Mouse (Mus musculus): ENCODE data around the gene Rad51b.

Rad51b gene

GRCm38 (mm10) chr12:79436892-79437291 lies 139.8 kb downstream of the Rad51b start:
- DNase-seq (ENCODE audit: low read depth): no peak

GRCm38 (mm10) chr12:79437572-79437971 lies 140.5 kb downstream of the Rad51b start:
- DNase-seq (ENCODE audit: low read depth): no peak

GRCm38 (mm10) chr12:79439961-79440360 lies 142.9 kb downstream of the Rad51b start:
- DNase-seq (ENCODE audit: low read depth): no peak

GRCm38 (mm10) chr12:79441210-79442005 lies 144.3 kb downstream of the Rad51b start:
- no peak for DNase-seq (ENCODE audit: low read depth)

- no peak for DNase-seq (ENCODE audit: low read depth)
Measured at GRCm38 (mm10) chr12:79442126-79442525, 145.0 kb downstream of the Rad51b start.

- DNase-seq (ENCODE audit: low read depth): no peak
Measured at GRCm38 (mm10) chr12:79442836-79443390, 145.8 kb downstream of the Rad51b start.

GRCm38 (mm10) chr12:79444646-79445045 lies 147.6 kb downstream of the Rad51b start:
- DNase-seq (ENCODE audit: low read depth): no peak

GRCm38 (mm10) chr12:79447039-79447438 lies 150.0 kb downstream of the Rad51b start:
- no peak for DNase-seq (ENCODE audit: low read depth)

GRCm38 (mm10) chr12:79449817-79450411 lies 152.8 kb downstream of the Rad51b start:
- no peak for DNase-seq (ENCODE audit: low read depth)

GRCm38 (mm10) chr12:79452882-79453281 lies 155.8 kb downstream of the Rad51b start:
- DNase-seq (ENCODE audit: low read depth): no peak

GRCm38 (mm10) chr12:79454017-79454416 lies 156.9 kb downstream of the Rad51b start:
- no peak for DNase-seq (ENCODE audit: low read depth)

GRCm38 (mm10) chr12:79455061-79455847 lies 158.2 kb downstream of the Rad51b start:
- no peak for DNase-seq (ENCODE audit: low read depth)

- DNase-seq (ENCODE audit: low read depth): no peak
Measured at GRCm38 (mm10) chr12:79455848-79456164, 158.7 kb downstream of the Rad51b start.

- DNase-seq (ENCODE audit: low read depth): no peak
Measured at GRCm38 (mm10) chr12:79456251-79456650, 159.2 kb downstream of the Rad51b start.

- no peak for DNase-seq (ENCODE audit: low read depth)
Measured at GRCm38 (mm10) chr12:79463371-79463770, 166.3 kb downstream of the Rad51b start.

- no peak for DNase-seq (ENCODE audit: low read depth)
Measured at GRCm38 (mm10) chr12:79470113-79470512, 173.0 kb downstream of the Rad51b start.

- no peak for DNase-seq (ENCODE audit: low read depth)
Measured at GRCm38 (mm10) chr12:79471868-79472267, 174.8 kb downstream of the Rad51b start.

GRCm38 (mm10) chr12:79476413-79477046 lies 179.4 kb downstream of the Rad51b start:
- no peak for DNase-seq (ENCODE audit: low read depth)

GRCm38 (mm10) chr12:79478816-79479215 lies 181.7 kb downstream of the Rad51b start:
- DNase-seq (ENCODE audit: low read depth): no peak

GRCm38 (mm10) chr12:79485501-79485900 lies 188.4 kb downstream of the Rad51b start:
- no peak for DNase-seq (ENCODE audit: low read depth)

- DNase-seq (ENCODE audit: low read depth): no peak
Measured at GRCm38 (mm10) chr12:79488590-79489242, 191.6 kb downstream of the Rad51b start.

GRCm38 (mm10) chr12:79490626-79491025 lies 193.5 kb downstream of the Rad51b start:
- no peak for DNase-seq (ENCODE audit: low read depth)

All from c-Kit-positive CD71-positive TER-119-negative erythroid progenitor cells, embryonic 14.5 days (primary cell).